Mouse (Mus musculus) forebrain, embryonic 13.5 days (tissue): ENCODE measurements around the gene Pnp. TPM values are rescaled to one million over a fixed set of nuclear protein-coding genes. Genes with fewer than 3 reads are reported as not detected.
"Not testable (repeated sequence)": the region's sequence is repeated elsewhere in the genome, so short reads cannot be mapped to it uniquely, and the experiment has no call there.

Source experiments
- ATAC-seq: fragments of 200-750 bp; cut with Nextera tagmentation; 2 replicates; pipeline ENCODE4 v1.8.0; 2017
- H3K27ac ChIP-seq: fragments of 300-500 bp; sonication (generic); 2 replicates; pipeline ENCODE4 v1.5.1; 2015; ENCODE audit warnings: inconsistent platforms, mild to moderate bottlenecking, moderate library complexity
- H3K27me3 ChIP-seq: fragments of 300-500 bp; sonication (generic); 2 replicates; pipeline ENCODE4 v1.6.1; 2015; ENCODE audit warnings: mild to moderate bottlenecking, inconsistent platforms
- H3K36me3 ChIP-seq: fragments of 300-500 bp; sonication (generic); 2 replicates; pipeline ENCODE4 v1.6.1; 2015; ENCODE audit warnings: mild to moderate bottlenecking, inconsistent platforms; ENCODE audit not compliant: poor library complexity, severe bottlenecking
- H3K4me1 ChIP-seq: fragments of 300-500 bp; sonication (generic); 2 replicates; pipeline ENCODE4 v1.6.1; 2015; ENCODE audit warnings: inconsistent platforms
- H3K4me2 ChIP-seq: fragments of 300-500 bp; sonication (generic); 2 replicates; pipeline ENCODE4 v1.6.1; 2015; ENCODE audit warnings: inconsistent platforms, mild to moderate bottlenecking, moderate library complexity
- H3K4me3 ChIP-seq: fragments of 300-500 bp; sonication (generic); 2 replicates; pipeline ENCODE4 v1.5.1; 2015; ENCODE audit warnings: mild to moderate bottlenecking, inconsistent platforms
- H3K9ac ChIP-seq: fragments of 300-500 bp; sonication (generic); 2 replicates; pipeline ENCODE4 v1.6.1; 2015; ENCODE audit warnings: mild to moderate bottlenecking, inconsistent platforms
- H3K9me3 ChIP-seq: fragments of 300-500 bp; sonication (generic); replicated peaks from 2 replicates; pipeline ENCODE4 v1.6.1; 2016; ENCODE audit warnings: inconsistent platforms
- WGBS: fragments of 180-500 bp; shearing (Covaris S2); methylation state at CpG from one replicate; pipeline ENCODE4 v1.1.7; 2015; 5-methylcytosine and 5-hydroxymethylcytosine counted together
- polyA plus RNA-seq: library from polyadenylated mRNA; unstranded; fragments of >200 nt; fragmentation: Nextera tagmentation; extraction: Ambion mirVana; gene quantifications from 2 replicates; pipeline ENCODE4 v1.2.1, GENCODE M21; 2015

Gene Pnp
- polyA plus RNA-seq, 1 experiment from 2014 or later: 33.2 TPM

GRCm38 (mm10) chr14:50987668-50988067 lies 56.8 kb downstream of the Pnp start:
- 88% methylated on average over 2 of the region's 2 CpGs for WGBS
- Histone ChIP-seq H3K9me3 (no peaks in the 10 kb centered on the region), H3K4me2 (no peak overlapping the region), H3K4me3 (no peak overlapping the region), H3K4me1 (no peaks in the 10 kb centered on the region), H3K36me3 (no peaks in the 10 kb centered on the region), H3K27me3 (no peaks in the 10 kb centered on the region), H3K27ac (no peak overlapping the region), H3K9ac (no peak overlapping the region)
- no peak for ATAC-seq

- ATAC-seq: no peak
- Histone ChIP-seq H3K9ac (no peak overlapping the region), H3K4me1 (no peaks in the 10 kb centered on the region), H3K4me2 (no peak overlapping the region), H3K27ac (no peak overlapping the region), H3K9me3 (no peaks in the 10 kb centered on the region), H3K4me3 (no peak overlapping the region), H3K36me3 (no peaks in the 10 kb centered on the region), H3K27me3 (no peaks in the 10 kb centered on the region)
- 85% methylated on average over 3 of the region's 3 CpGs for WGBS
These were observed 60.2 kb downstream of the Pnp start for GRCm38 (mm10) chr14:50991037-50991436.

GRCm38 (mm10) chr14:50997088-50997487 lies 66.2 kb downstream of the Pnp start:
- H3K4me2 ChIP-seq: no peak overlapping the region
- WGBS: 80% methylated on average over 3 of the region's 3 CpGs
- H3K9ac ChIP-seq: no peak overlapping the region
- H3K27ac ChIP-seq: no peak overlapping the region
- H3K36me3 ChIP-seq: no peaks in the 10 kb centered on the region
- H3K4me1 ChIP-seq: no peaks in the 10 kb centered on the region
- H3K4me3 ChIP-seq: no peak overlapping the region
- no peaks in the 10 kb centered on the region for H3K27me3 ChIP-seq
- no peak for ATAC-seq
- no peaks in the 10 kb centered on the region for H3K9me3 ChIP-seq

GRCm38 (mm10) chr14:50997999-50998666 lies 67.3 kb downstream of the Pnp start:
- no peak overlapping the region for H3K27ac ChIP-seq
- no peak for ATAC-seq
- no peak overlapping the region for H3K4me3 ChIP-seq
- no peak overlapping the region for H3K9ac ChIP-seq
- no peaks in the 10 kb centered on the region for H3K9me3 ChIP-seq
- WGBS: 89% methylated on average over 2 of the region's 2 CpGs
- no peak overlapping the region for H3K4me2 ChIP-seq
- H3K4me1 ChIP-seq: no peaks in the 10 kb centered on the region
- H3K27me3 ChIP-seq: no peaks in the 10 kb centered on the region
- H3K36me3 ChIP-seq: no peaks in the 10 kb centered on the region

GRCm38 (mm10) chr14:51007152-51007801 lies 76.4 kb downstream of the Pnp start, which contains the start of gene Rnase10:
Gene Rnase10 (plus strand): TSS chr14:51007751.
- Histone ChIP-seq H3K36me3 (no peaks in the 10 kb centered on the region), H3K4me1 (no peaks in the 10 kb centered on the region), H3K4me2 (no peak within 1 kb of the TSS), H3K27me3 (no peaks in the 10 kb centered on the region), H3K4me3 (no peak within 1 kb of the TSS), H3K9me3 (no peaks in the 10 kb centered on the region), H3K9ac (no peak within 1 kb of the TSS), H3K27ac (no peak within 1 kb of the TSS)
- 91% methylated on average over 8 of the region's 8 CpGs for WGBS
- no peak for ATAC-seq

- no peaks in the 10 kb centered on the region for H3K36me3 ChIP-seq
- 83% methylated on average over 13 of the region's 13 CpGs for WGBS
These were observed 77.2 kb downstream of the Pnp start for GRCm38 (mm10) chr14:51007914-51008713.

GRCm38 (mm10) chr14:51008781-51009180 lies 77.9 kb downstream of the Pnp start:
- Histone ChIP-seq H3K9ac (no peak overlapping the region), H3K4me2 (no peak overlapping the region), H3K36me3 (no peaks in the 10 kb centered on the region), H3K27ac (no peak overlapping the region), H3K4me3 (no peak overlapping the region), H3K4me1 (no peaks in the 10 kb centered on the region), H3K27me3 (no peaks in the 10 kb centered on the region), H3K9me3 (no peaks in the 10 kb centered on the region)
- no peak for ATAC-seq
- WGBS: 88% methylated on average over 4 of the region's 4 CpGs

More at GRCm38 (mm10) chr14:51007914-51008713, 77.2 kb downstream of the Pnp start:
- no peaks in the 10 kb centered on the region for H3K27me3 ChIP-seq
- no peaks in the 10 kb centered on the region for H3K9me3 ChIP-seq
- no peaks in the 10 kb centered on the region for H3K4me1 ChIP-seq
- peak; percentile 38; the same call in 1 of the 2 replicates for ATAC-seq
- H3K4me3 ChIP-seq: no peak overlapping the region
- H3K27ac ChIP-seq: no peak overlapping the region
- H3K9ac ChIP-seq: no peak overlapping the region
- H3K4me2 ChIP-seq: no peak overlapping the region

- WGBS: 83% methylated on average over 6 of the region's 6 CpGs
- Histone ChIP-seq H3K9me3 (no peaks in the 10 kb centered on the region), H3K9ac (no peak overlapping the region), H3K4me3 (no peak overlapping the region), H3K27ac (no peak overlapping the region), H3K4me1 (no peaks in the 10 kb centered on the region), H3K4me2 (no peak overlapping the region), H3K36me3 (no peaks in the 10 kb centered on the region), H3K27me3 (no peaks in the 10 kb centered on the region)
- ATAC-seq: no peak
These were observed 78.7 kb downstream of the Pnp start for GRCm38 (mm10) chr14:51009572-51009971.

GRCm38 (mm10) chr14:51014724-51015123 lies 83.8 kb downstream of the Pnp start:
- not testable (repeated sequence) for H3K27ac ChIP-seq, H3K9me3 ChIP-seq, H3K27me3 ChIP-seq, H3K9ac ChIP-seq, H3K36me3 ChIP-seq, H3K4me1 ChIP-seq, H3K4me2 ChIP-seq, H3K4me3 ChIP-seq, ATAC-seq
- 87% methylated on average over 3 of the region's 3 CpGs for WGBS

Other genes starting within 250 kb of the Pnp start
- not detected in 2 replicates for gene Olfr747, start 237.9 kb upstream of the Pnp start, polyA plus RNA-seq
- gene Olfr748, start 223.7 kb upstream of the Pnp start, polyA plus RNA-seq: not detected in 2 replicates
- not detected in 2 replicates for gene Olfr749, start 186.0 kb upstream of the Pnp start, polyA plus RNA-seq
- 128 and 130 TPM in 2 replicates for gene Ttc5, start 145.6 kb upstream of the Pnp start, polyA plus RNA-seq
- not detected in 2 replicates for gene Ccnb1ip1, start 123.3 kb upstream of the Pnp start, polyA plus RNA-seq
- gene Parp2, start 123.2 kb upstream of the Pnp start, polyA plus RNA-seq: 65.0 and 67.2 TPM in 2 replicates
- gene Tep1, start 60.5 kb upstream of the Pnp start, polyA plus RNA-seq: 1.9 and 3.5 TPM in 2 replicates
- gene Klhl33, start 33.6 kb upstream of the Pnp start, polyA plus RNA-seq: 0.12 and 0.29 TPM in 2 replicates
- 150 and 164 TPM in 2 replicates for gene Osgep, start 6.2 kb upstream of the Pnp start, polyA plus RNA-seq
- 355 and 364 TPM in 2 replicates for gene Apex1, start 6.1 kb upstream of the Pnp start, polyA plus RNA-seq
- 73.7 and 76.9 TPM in 2 replicates for gene Pip4p1, start 226 bp upstream of the Pnp start, polyA plus RNA-seq
- gene Gm49342, start 13.4 kb downstream of the Pnp start, polyA plus RNA-seq: not detected in 2 replicates
- gene Pnp2, start 24.9 kb downstream of the Pnp start, polyA plus RNA-seq: 0.52 TPM in 1 of 2 replicates, not detected in the other
- gene Rnase10, start 76.7 kb downstream of the Pnp start, polyA plus RNA-seq: not detected in 2 replicates
- gene Rnase9, start 110.8 kb downstream of the Pnp start, polyA plus RNA-seq: not detected in 2 replicates
- not detected in 2 replicates for gene Rnase11, start 119.1 kb downstream of the Pnp start, polyA plus RNA-seq
- gene Rnase12, start 126.6 kb downstream of the Pnp start, polyA plus RNA-seq: not detected in 2 replicates
- 0.03 TPM in 1 of 2 replicates, not detected in the other for gene Olfr750, start 143.4 kb downstream of the Pnp start, polyA plus RNA-seq
- gene Rnase4, start 160.0 kb downstream of the Pnp start, polyA plus RNA-seq: 6.7 and 7.0 TPM in 2 replicates
- 0.93 and 1.8 TPM in 2 replicates for gene Ang, start 160.1 kb downstream of the Pnp start, polyA plus RNA-seq
- gene Eddm3b, start 183.3 kb downstream of the Pnp start, polyA plus RNA-seq: not detected in 2 replicates
- gene Rnase6, start 192.8 kb downstream of the Pnp start, polyA plus RNA-seq: 0.38 TPM in 1 of 2 replicates, not detected in the other
- 0.24 TPM in 1 of 2 replicates, not detected in the other for gene Rnase1, start 215.7 kb downstream of the Pnp start, polyA plus RNA-seq
- not detected in 2 replicates for gene Rnase2b, start 231.2 kb downstream of the Pnp start, polyA plus RNA-seq